Mouse (Mus musculus): ENCODE results near the gene Memo1. TPM values are rescaled to one million over a fixed set of nuclear protein-coding genes. Genes with fewer than 3 reads are reported as not detected.

Memo1 gene
- polyA plus RNA-seq, 1 experiment from 2014 or later, result 90.5 TPM

GRCm38 (mm10) chr17:74172834-74173233 is 122.5 kb downstream of the Memo1 start:
- ATAC-seq (ENCODE audit: borderline replicate concordance, extremely low read depth, low FRiP score, low TSS enrichment), result no peak
- no peak overlapping the region for H3K27ac ChIP-seq
- H3K4me3 ChIP-seq, result no peak overlapping the region
- no peaks in the 10 kb centered on the region for H3K27me3 ChIP-seq
- H3K4me2 ChIP-seq, result no peak overlapping the region
- H3K9me3 ChIP-seq, result no peaks in the 10 kb centered on the region
- H3K36me3 ChIP-seq, result no peaks in the 10 kb centered on the region
- H3K4me1 ChIP-seq, result no peaks in the 10 kb centered on the region
- no peak overlapping the region for H3K9ac ChIP-seq
- 50% methylated on average over 1 of the region's 1 CpGs for WGBS

- 2% methylated on average over 9 of the region's 9 CpGs for WGBS
- peak overlapping the region; percentile 79 for H3K4me2 ChIP-seq
- 0 out of 2 replicates have a peak overlapping the region, but pooled peaks have one; percentile 25 for H3K9ac ChIP-seq
- no peak overlapping the region for H3K27ac ChIP-seq
- H3K27me3 ChIP-seq, result no peaks in the 10 kb centered on the region
- peak overlapping the region; percentile 41 for H3K4me3 ChIP-seq
- no peaks in the 10 kb centered on the region for H3K9me3 ChIP-seq
- 0 out of 2 replicates have a peak, but pooled peaks cover 3% of the 10 kb centered on the region for H3K4me1 ChIP-seq
- H3K36me3 ChIP-seq, result no peaks in the 10 kb centered on the region
- ATAC-seq (ENCODE audit: borderline replicate concordance, extremely low read depth, low FRiP score, low TSS enrichment), result peak; percentile 95
These were observed 135.9 kb downstream of the Memo1 start for GRCm38 (mm10) chr17:74159443-74159894.

GRCm38 (mm10) chr17:74158161-74158560 is 137.2 kb downstream of the Memo1 start:
- H3K9ac ChIP-seq, result no peak overlapping the region
- H3K4me3 ChIP-seq, result no peak overlapping the region
- H3K36me3 ChIP-seq, result no peaks in the 10 kb centered on the region
- no peak overlapping the region for H3K27ac ChIP-seq
- WGBS, result 86% methylated on average over 3 of the region's 3 CpGs
- ATAC-seq (ENCODE audit: borderline replicate concordance, extremely low read depth, low FRiP score, low TSS enrichment), result no peak
- H3K27me3 ChIP-seq, result no peaks in the 10 kb centered on the region
- 0 out of 2 replicates have a peak, but pooled peaks cover 3% of the 10 kb centered on the region for H3K4me1 ChIP-seq
- no peak overlapping the region for H3K4me2 ChIP-seq
- H3K9me3 ChIP-seq, result no peaks in the 10 kb centered on the region

Other genes starting within 250 kb of the Memo1 start
- gene Srd5a2, start 247.6 kb downstream of the Memo1 start, polyA plus RNA-seq (2015; fragmentation: Nextera tagmentation; extraction: Ambion mirVana), result not detected in 2 replicates
- 219 and 227 TPM in 2 replicates for gene Dpy30, start 28.4 kb upstream of the Memo1 start, polyA plus RNA-seq (2015; fragmentation: Nextera tagmentation; extraction: Ambion mirVana)
- gene Spast, start 43.5 kb upstream of the Memo1 start, polyA plus RNA-seq (2015; fragmentation: Nextera tagmentation; extraction: Ambion mirVana), result 15.6 and 16.9 TPM in 2 replicates
- gene Slc30a6, start 100.1 kb upstream of the Memo1 start, polyA plus RNA-seq (2015; fragmentation: Nextera tagmentation; extraction: Ambion mirVana), result 41.5 and 43.0 TPM in 2 replicates
- 0.31 and 0.36 TPM in 2 replicates for gene Nlrc4, start 163.6 kb upstream of the Memo1 start, polyA plus RNA-seq (2015; fragmentation: Nextera tagmentation; extraction: Ambion mirVana)
- 64.9 and 66.7 TPM in 2 replicates for gene Yipf4, start 194.0 kb upstream of the Memo1 start, polyA plus RNA-seq (2015; fragmentation: Nextera tagmentation; extraction: Ambion mirVana)
- gene Birc6, start 232.8 kb upstream of the Memo1 start, polyA plus RNA-seq (2015; fragmentation: Nextera tagmentation; extraction: Ambion mirVana), result 78.3 and 80.0 TPM in 2 replicates

Data from lung, embryonic 15.5 days (tissue).